12 mouse cellular contexts compared by ENCODE assay signal in genomic region chr4:120713856-120714497, GRCm38 (mm10). TPM values are rescaled to one million over a fixed set of nuclear protein-coding genes. Genes with fewer than 3 reads are reported as not detected.
A peak's percentile ranks its signal among the peaks of the same experiment; 100 is the strongest.
DNase-seq lines count a peak whose midpoint lies in the region; ATAC-seq lines count a peak whose summit lies in the region.
"Had no signal": no experiment of that assay in that cellular context is flagged by ENCODE, and none has a peak within 500 bp of the region (broad histone marks: within the 10 kb centered on the region; RNA-seq: fewer than 3 reads in every experiment).

No protein-coding gene starts in this region.

- DNase-seq in forebrain, embryonic 10.5 days (ENCODE audit: extremely low spot score, low spot score): no peak
- no peak for DNase-seq in hindbrain, embryonic 10.5 days (ENCODE audit: low spot score)
- DNase-seq in right cerebral cortex, postnatal 10 days (ENCODE audit: low spot score in 2 of 2): peak; percentile 58 to 60
- no peak for DNase-seq in right cerebral cortex, adult 2 months (ENCODE audit: low spot score in 2 of 2)
- DNase-seq in adrenal gland, postnatal 14 days: no peak
- DNase-seq: right cerebral cortex, adult 18-20 months had no signal

- no peaks in the 10 kb centered on the region for H3K9me3 ChIP-seq in forebrain, embryonic 16.5 days (ENCODE audit: control insufficient read depth, low read length)
- no peaks in the 10 kb centered on the region for H3K9me3 ChIP-seq in forebrain, embryonic 10.5 days
- no peaks in the 10 kb centered on the region for H3K9me3 ChIP-seq in hindbrain, embryonic 16.5 days (ENCODE audit: control insufficient read depth, low read length)
- no peaks in the 10 kb centered on the region for H3K9me3 ChIP-seq in hindbrain, embryonic 10.5 days
- H3K9me3 ChIP-seq: kidney, embryonic 15.5 days; liver, embryonic 15.5 days; midbrain, embryonic 12.5 days had no signal

- H3K4me1 ChIP-seq in forebrain, embryonic 16.5 days (replicated peaks; ENCODE audit: control insufficient read depth, insufficient read depth, low read length): peaks cover 24% of the 10 kb centered on the region
- peaks cover 18% of the 10 kb centered on the region for H3K4me1 ChIP-seq in forebrain, embryonic 10.5 days
- peaks cover 12% of the 10 kb centered on the region for H3K4me1 ChIP-seq in hindbrain, embryonic 16.5 days (ENCODE audit: control insufficient read depth, insufficient read depth, low read depth, low read length)
- H3K4me1 ChIP-seq in hindbrain, embryonic 10.5 days (replicated peaks): peaks cover 23% of the 10 kb centered on the region

- 0 out of 2 replicates have a peak, but pooled peaks cover 9% of the 10 kb centered on the region for H3K27me3 ChIP-seq in forebrain, embryonic 16.5 days (replicated peaks; ENCODE audit: control insufficient read depth, insufficient read depth, low read length)
- H3K27me3 ChIP-seq in forebrain, embryonic 10.5 days (ENCODE audit: poor library complexity, severe bottlenecking): peaks cover 69% of the 10 kb centered on the region
- H3K27me3 ChIP-seq in hindbrain, embryonic 16.5 days (replicated peaks; ENCODE audit: control insufficient read depth, insufficient read depth, low read length): no peaks in the 10 kb centered on the region; the same call in 1 of the 2 replicates
- peaks cover 59% of the 10 kb centered on the region for H3K27me3 ChIP-seq in hindbrain, embryonic 10.5 days (ENCODE audit: insufficient read depth, poor library complexity, severe bottlenecking)

- no peak overlapping the region for H3K4me2 ChIP-seq in forebrain, embryonic 16.5 days (ENCODE audit: low read length)
- no peak overlapping the region for H3K4me2 ChIP-seq in hindbrain, embryonic 16.5 days (ENCODE audit: low read length)
- H3K4me2 ChIP-seq: kidney, embryonic 15.5 days; liver, embryonic 15.5 days; midbrain, embryonic 12.5 days had no signal

- ATAC-seq in forebrain, embryonic 16.5 days: peak; percentile 7; the same call in 1 of the 2 replicates
- ATAC-seq in hindbrain, embryonic 16.5 days: 0 out of 2 replicates have a peak, but pooled peaks have one; percentile 4

- H3K9ac ChIP-seq in forebrain, embryonic 16.5 days (replicated peaks; ENCODE audit: low read depth, low read length): no peak overlapping the region
- no peak overlapping the region for H3K9ac ChIP-seq in hindbrain, embryonic 16.5 days (ENCODE audit: low read depth, low read length)
- H3K9ac ChIP-seq: kidney, embryonic 15.5 days; liver, embryonic 15.5 days; midbrain, embryonic 12.5 days had no signal

- no peak overlapping the region for H3K4me3 ChIP-seq in forebrain, embryonic 16.5 days (replicated peaks; ENCODE audit: low read length)
- H3K4me3 ChIP-seq in forebrain, embryonic 10.5 days: no peak overlapping the region
- H3K4me3 ChIP-seq in hindbrain, embryonic 16.5 days (ENCODE audit: low read length): no peak overlapping the region
- H3K4me3 ChIP-seq in hindbrain, embryonic 10.5 days: no peak overlapping the region
- H3K4me3 ChIP-seq: kidney, embryonic 15.5 days; layer of hippocampus, adult 2 months; liver, embryonic 15.5 days; midbrain, embryonic 12.5 days had no signal

- 64% methylated on average over 6 of the region's 6 CpGs for WGBS in forebrain, embryonic 16.5 days
- WGBS in forebrain, embryonic 10.5 days: 88% methylated on average over 6 of the region's 6 CpGs
- WGBS in hindbrain, embryonic 16.5 days: 57% methylated on average over 6 of the region's 6 CpGs
- WGBS in hindbrain, embryonic 10.5 days: 83% methylated on average over 6 of the region's 6 CpGs

- no peak overlapping the region for H3K27ac ChIP-seq in forebrain, embryonic 16.5 days (ENCODE audit: low read length)
- H3K27ac ChIP-seq in forebrain, embryonic 10.5 days: no peak overlapping the region
- no peak overlapping the region for H3K27ac ChIP-seq in hindbrain, embryonic 16.5 days (ENCODE audit: low read depth, low read length)
- no peak overlapping the region for H3K27ac ChIP-seq in hindbrain, embryonic 10.5 days
- H3K27ac ChIP-seq: kidney, embryonic 15.5 days; layer of hippocampus, adult 2 months; liver, embryonic 15.5 days; midbrain, embryonic 12.5 days had no signal

- no peaks in the 10 kb centered on the region for H3K36me3 ChIP-seq in forebrain, embryonic 16.5 days (ENCODE audit: control insufficient read depth, insufficient read depth)
- no peaks in the 10 kb centered on the region for H3K36me3 ChIP-seq in forebrain, embryonic 10.5 days (replicated peaks)
- no peaks in the 10 kb centered on the region for H3K36me3 ChIP-seq in hindbrain, embryonic 16.5 days (ENCODE audit: control insufficient read depth, insufficient read depth, low read length)
- no peaks in the 10 kb centered on the region for H3K36me3 ChIP-seq in hindbrain, embryonic 10.5 days
- H3K36me3 ChIP-seq: kidney, embryonic 15.5 days; liver, embryonic 15.5 days; midbrain, embryonic 12.5 days had no signal

RNA-seq across cellular contexts. Expression of gene Kcnq4, which starts 34.4 kb away (rescaled TPM):
- 8.7 and 11.1 TPM in 2 replicates for polyA plus RNA-seq in forebrain, embryonic 16.5 days (2015; fragmentation: Nextera tagmentation; extraction: Ambion mirVana)
- polyA plus RNA-seq in forebrain, embryonic 10.5 days (2016; fragmentation: Nextera tagmentation; extraction: Ambion mirVana): 1.5 and 1.8 TPM in 2 replicates
- 7.5 and 7.8 TPM in 2 replicates for polyA plus RNA-seq in hindbrain, embryonic 16.5 days (2015; fragmentation: Nextera tagmentation; extraction: Ambion mirVana)
- polyA plus RNA-seq in hindbrain, embryonic 10.5 days (2016; fragmentation: Nextera tagmentation; extraction: Ambion mirVana): 3.9 and 4.6 TPM in 2 replicates
- 3.1 and 4.2 TPM in 2 replicates for total RNA-seq in adrenal gland, postnatal 14 days (2021)

RNA-seq across cellular contexts. Expression of gene Cited4, which starts 47.6 kb away (rescaled TPM):
- polyA plus RNA-seq in forebrain, embryonic 16.5 days (2015; fragmentation: Nextera tagmentation; extraction: Ambion mirVana): 0.46 and 0.79 TPM in 2 replicates
- 13.8 and 14.3 TPM in 2 replicates for polyA plus RNA-seq in forebrain, embryonic 10.5 days (2016; fragmentation: Nextera tagmentation; extraction: Ambion mirVana)
- polyA plus RNA-seq in hindbrain, embryonic 16.5 days (2015; fragmentation: Nextera tagmentation; extraction: Ambion mirVana): 1.2 and 2.4 TPM in 2 replicates
- polyA plus RNA-seq in hindbrain, embryonic 10.5 days (2016; fragmentation: Nextera tagmentation; extraction: Ambion mirVana): 16.5 and 17.3 TPM in 2 replicates
- 8.7 and 10.5 TPM in 2 replicates for total RNA-seq in adrenal gland, postnatal 14 days (2021)

Comparison
In these comparisons a context has a peak if more than half of its experiments do, and no peak if none do; other contexts are left out.
1. DNase-seq: peak in right cerebral cortex, postnatal 10 days (2 of 2); none in forebrain, embryonic 10.5 days (single experiment), hindbrain, embryonic 10.5 days (single experiment), right cerebral cortex, adult 2 months (0 of 2) and adrenal gland, postnatal 14 days (single experiment).